Comparison of ENCODE assay signal across 9 mouse cellular contexts in genomic region chr10:31609066-31609961, GRCm38 (mm10). TPM values are rescaled to one million over a fixed set of nuclear protein-coding genes. Genes with fewer than 3 reads are reported as not detected.
A peak's percentile ranks its signal among the peaks of the same experiment; 100 is the strongest.
DNase-seq lines count a peak whose midpoint lies in the region; ATAC-seq and TF ChIP-seq lines count a peak whose summit lies in the region.
"Had no signal": no experiment of that assay in that cellular context is flagged by ENCODE, and none has a peak within 500 bp of the region (broad histone marks: within the 10 kb centered on the region; RNA-seq: fewer than 3 reads in every experiment).

Rnf217 (minus strand) TSS chr10:31609184.

- no peak for TF ChIP-seq CTCF in kidney, postnatal 0 days (IDR thresholded peaks at IDR 0.05; ENCODE audit: low read depth)
- no peak for TF ChIP-seq CTCF in liver, adult 2 months (IDR thresholded peaks at IDR 0.05; ENCODE audit: low read depth, low read length)

- peak within 1 kb of the TSS; percentile 98 for H3K9ac ChIP-seq in heart, embryonic 13.5 days
- H3K9ac ChIP-seq in kidney, postnatal 0 days (ENCODE audit: low read depth, low read length), result peak within 1 kb of the TSS; percentile 96
- H3K9ac ChIP-seq in liver, adult 2 months (ENCODE audit: low read depth, low read length), result peak within 1 kb of the TSS; percentile 99
- peak within 1 kb of the TSS; percentile 88 for H3K9ac ChIP-seq in midbrain, embryonic 16.5 days (ENCODE audit: low read depth, low read length)
- peak within 1 kb of the TSS; percentile 93 for H3K9ac ChIP-seq in stomach, embryonic 14.5 days (replicated peaks; ENCODE audit: low read depth, low read length)

- under 1% methylated on average over 100 of the region's 106 CpGs for WGBS in forebrain, embryonic 10.5 days
- under 1% methylated on average over 100 of the region's 106 CpGs for WGBS in heart, embryonic 13.5 days
- under 1% methylated on average over 77 of the region's 106 CpGs for WGBS in kidney, postnatal 0 days
- under 1% methylated on average over 99 of the region's 106 CpGs for WGBS in liver, adult 2 months
- under 1% methylated on average over 90 of the region's 106 CpGs for WGBS in midbrain, embryonic 16.5 days
- WGBS in stomach, embryonic 14.5 days, result under 1% methylated on average over 61 of the region's 106 CpGs

- no peaks in the 10 kb centered on the region for H3K9me3 ChIP-seq in forebrain, embryonic 10.5 days
- H3K9me3 ChIP-seq in heart, embryonic 13.5 days, result no peaks in the 10 kb centered on the region
- H3K9me3 ChIP-seq in kidney, postnatal 0 days (replicated peaks; ENCODE audit: low read length), result no peaks in the 10 kb centered on the region
- H3K9me3 ChIP-seq in midbrain, embryonic 16.5 days (replicated peaks; ENCODE audit: control insufficient read depth, low read length, poor library complexity, severe bottlenecking), result no peaks in the 10 kb centered on the region
- no peaks in the 10 kb centered on the region for H3K9me3 ChIP-seq in stomach, embryonic 14.5 days (ENCODE audit: control insufficient read depth, low read depth, low read length)

- peak within 1 kb of the TSS; percentile 81 for H3K4me2 ChIP-seq in heart, embryonic 13.5 days
- H3K4me2 ChIP-seq in kidney, postnatal 0 days (ENCODE audit: low read length), result peak within 1 kb of the TSS; percentile 91
- peak within 1 kb of the TSS; percentile 58 for H3K4me2 ChIP-seq in midbrain, embryonic 16.5 days (ENCODE audit: low read length)
- peak within 1 kb of the TSS; percentile 81 for H3K4me2 ChIP-seq in stomach, embryonic 14.5 days (replicated peaks; ENCODE audit: low read depth, low read length)

- ATAC-seq in heart, embryonic 13.5 days (ENCODE audit: extremely low read depth, insufficient number of reproducible peaks, low FRiP score, low TSS enrichment), result peak; percentile 65
- peak; percentile 86 for ATAC-seq in kidney, postnatal 0 days (replicated peaks; ENCODE audit: low FRiP score, low read depth)
- ATAC-seq in midbrain, embryonic 16.5 days, result peak; percentile 92
- peak; percentile 85 for ATAC-seq in stomach, embryonic 14.5 days (ENCODE audit: insufficient number of reproducible peaks, insufficient read depth, low FRiP score, low read depth)

- peak within 1 kb of the TSS; percentile 83 for H3K4me3 ChIP-seq in forebrain, embryonic 10.5 days
- H3K4me3 ChIP-seq in heart, embryonic 13.5 days, result peak within 1 kb of the TSS; percentile 94
- H3K4me3 ChIP-seq in kidney, postnatal 0 days (replicated peaks; ENCODE audit: low read depth, low read length), result peak within 1 kb of the TSS; percentile 89
- peak within 1 kb of the TSS; percentile 69 for H3K4me3 ChIP-seq in liver, adult 2 months (ENCODE audit: insufficient read depth, low read depth, low read length)
- H3K4me3 ChIP-seq in midbrain, embryonic 16.5 days (ENCODE audit: low read depth, low read length), result peak within 1 kb of the TSS; percentile 72
- peak within 1 kb of the TSS; percentile 80 for H3K4me3 ChIP-seq in stomach, embryonic 14.5 days (ENCODE audit: low read depth, low read length)

- peaks cover 26% of the 10 kb centered on the region for H3K79me2 ChIP-seq in liver, adult 2 months (ENCODE audit: control insufficient read depth, insufficient read depth, low read length)

- H3K4me1 ChIP-seq in forebrain, embryonic 10.5 days, result peaks cover 35% of the 10 kb centered on the region
- peaks cover 41% of the 10 kb centered on the region for H3K4me1 ChIP-seq in heart, embryonic 13.5 days
- no peaks in the 10 kb centered on the region; the same call in 1 of the 2 replicates for H3K4me1 ChIP-seq in kidney, postnatal 0 days (replicated peaks; ENCODE audit: insufficient read depth, low read length)
- H3K4me1 ChIP-seq in liver, adult 2 months (ENCODE audit: control insufficient read depth, insufficient read depth, low read length), result peaks cover 14% of the 10 kb centered on the region
- H3K4me1 ChIP-seq in midbrain, embryonic 16.5 days (ENCODE audit: control insufficient read depth, insufficient read depth, low read length), result peaks cover 32% of the 10 kb centered on the region
- peaks cover 12% of the 10 kb centered on the region; the same call in 1 of the 2 replicates for H3K4me1 ChIP-seq in stomach, embryonic 14.5 days (ENCODE audit: control insufficient read depth, insufficient read depth, low read length)

- DNase-seq in thymus, postnatal 14 days, result peak; percentile 3
- DNase-seq in thymus, postnatal 0 days (ENCODE audit: low spot score), result no peak
- DNase-seq in forebrain, embryonic 10.5 days (ENCODE audit: extremely low spot score, low spot score), result peak; percentile 73
- peak; percentile 80 for DNase-seq in kidney, postnatal 0 days (ENCODE audit: low spot score)
- DNase-seq in liver, adult 2 months (ENCODE audit: extremely low read depth, low read depth, low spot score), result peak; percentile 59

- TF ChIP-seq POLR2A in liver, adult 2 months (IDR thresholded peaks at IDR 0.05; ENCODE audit: extremely low read depth, insufficient read depth, low read length), result 0 out of 2 replicates have a peak, but pooled peaks have one; percentile 30

- H3K27ac ChIP-seq in forebrain, embryonic 10.5 days, result peak within 1 kb of the TSS; percentile 95
- H3K27ac ChIP-seq in heart, embryonic 13.5 days (replicated peaks), result peak within 1 kb of the TSS; percentile 83
- H3K27ac ChIP-seq in kidney, postnatal 0 days, result peak within 1 kb of the TSS; percentile 79
- H3K27ac ChIP-seq in liver, adult 2 months (replicated peaks; ENCODE audit: insufficient read depth, low read depth, low read length), result peak within 1 kb of the TSS; percentile 100
- H3K27ac ChIP-seq in midbrain, embryonic 16.5 days (ENCODE audit: low read length), result peak within 1 kb of the TSS; percentile 77
- peak within 1 kb of the TSS; percentile 86 for H3K27ac ChIP-seq in stomach, embryonic 14.5 days (ENCODE audit: low read length)

- H3K36me3 ChIP-seq in forebrain, embryonic 10.5 days (replicated peaks), result no peaks in the 10 kb centered on the region
- H3K36me3 ChIP-seq in heart, embryonic 13.5 days, result no peaks in the 10 kb centered on the region
- no peaks in the 10 kb centered on the region for H3K36me3 ChIP-seq in kidney, postnatal 0 days (ENCODE audit: insufficient read depth, low read length)
- H3K36me3 ChIP-seq in liver, adult 2 months (ENCODE audit: control insufficient read depth, insufficient read depth, low read length), result no peaks in the 10 kb centered on the region
- no peaks in the 10 kb centered on the region for H3K36me3 ChIP-seq in midbrain, embryonic 16.5 days (ENCODE audit: control insufficient read depth, insufficient read depth, low read length)
- H3K36me3 ChIP-seq in stomach, embryonic 14.5 days (ENCODE audit: control insufficient read depth, insufficient read depth, low read length), result no peaks in the 10 kb centered on the region

- H3K27me3 ChIP-seq in forebrain, embryonic 10.5 days (ENCODE audit: poor library complexity, severe bottlenecking), result peaks cover 11% of the 10 kb centered on the region
- H3K27me3 ChIP-seq in heart, embryonic 13.5 days (replicated peaks), result no peaks in the 10 kb centered on the region
- no peaks in the 10 kb centered on the region for H3K27me3 ChIP-seq in kidney, postnatal 0 days (ENCODE audit: insufficient read depth, low read length)
- H3K27me3 ChIP-seq in liver, adult 2 months (ENCODE audit: control insufficient read depth, insufficient read depth, low read length), result no peaks in the 10 kb centered on the region; the same call in 1 of the 2 replicates
- H3K27me3 ChIP-seq in midbrain, embryonic 16.5 days (ENCODE audit: control insufficient read depth, insufficient read depth, low read depth, low read length), result no peaks in the 10 kb centered on the region
- no peaks in the 10 kb centered on the region for H3K27me3 ChIP-seq in stomach, embryonic 14.5 days (ENCODE audit: control insufficient read depth, insufficient read depth, low read length)
- H3K27me3 ChIP-seq: CH12.LX had no signal

RNA-seq across cellular contexts. Expression of gene Rnf217, which starts in this region (rescaled TPM):
- polyA plus RNA-seq in thymus, postnatal 0 days (2015; fragmentation: Nextera tagmentation; extraction: Ambion mirVana), result 0.22 and 0.23 TPM in 2 replicates
- 0.77 and 0.86 TPM in 2 replicates for polyA plus RNA-seq in forebrain, embryonic 10.5 days (2016; fragmentation: Nextera tagmentation; extraction: Ambion mirVana)
- 0.94 and 0.96 TPM in 2 replicates for polyA plus RNA-seq in heart, embryonic 13.5 days (2015; fragmentation: Nextera tagmentation; extraction: Ambion mirVana)
- 1.3 and 1.4 TPM in 2 replicates for polyA plus RNA-seq in kidney, postnatal 0 days (2015; fragmentation: Nextera tagmentation; extraction: Ambion mirVana)
- 7.8 and 8.0 TPM in 2 replicates for total RNA-seq in liver, adult 2 months (2014; rRNA removed)
- 2.4 and 3.5 TPM in 2 replicates for polyA plus RNA-seq in liver, adult 2 months (2012; rRNA removed)
- polyA plus RNA-seq in midbrain, embryonic 16.5 days (2015; fragmentation: Nextera tagmentation; extraction: Ambion mirVana), result 1.5 and 1.8 TPM in 2 replicates
- 3.5 and 3.9 TPM in 2 replicates for polyA plus RNA-seq in stomach, embryonic 14.5 days (2014; fragmentation: Nextera tagmentation; extraction: Ambion mirVana)
- total RNA-seq: CH12.LX had no signal

Comparison
In these comparisons a context has a peak if more than half of its experiments do, and no peak if none do; other contexts are left out.
1. Peak in DNase-seq, H3K4me3 ChIP-seq and H3K27ac ChIP-seq in forebrain, embryonic 10.5 days; RNA of the gene not detected or under 1 TPM.
2. Peak in ATAC-seq, H3K4me3 ChIP-seq, H3K27ac ChIP-seq, H3K9ac ChIP-seq and H3K4me2 ChIP-seq in heart, embryonic 13.5 days; RNA of the gene not detected or under 1 TPM.